Mouse (Mus musculus): ENCODE data around the gene Adgrb3.
"Not testable (repeated sequence)": the region's sequence is repeated elsewhere in the genome, so short reads cannot be mapped to it uniquely, and the experiment has no call there.

The Adgrb3 gene

DNA sequence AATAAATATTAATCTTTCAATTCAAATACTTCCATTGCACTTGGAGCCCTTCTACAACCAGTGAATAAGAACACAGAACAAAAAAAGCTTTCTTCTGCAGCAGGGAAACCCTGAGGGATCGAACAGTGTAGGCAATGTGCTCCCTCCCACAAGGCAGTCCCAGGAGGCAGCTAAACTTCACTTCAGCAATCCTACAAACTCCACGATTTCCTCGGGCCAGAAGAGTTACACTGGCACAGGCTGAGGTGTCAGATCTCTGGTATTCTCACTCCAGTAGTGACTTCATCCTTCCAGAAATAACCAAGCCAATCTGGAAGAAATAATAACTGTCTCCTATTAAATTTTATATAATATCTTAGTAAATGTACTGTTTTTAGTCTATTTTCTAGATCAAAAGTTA, 286.6 kb downstream of the Adgrb3 start:
- intact Hi-C loops (cut with DNase I), result no loop called here

DNA sequence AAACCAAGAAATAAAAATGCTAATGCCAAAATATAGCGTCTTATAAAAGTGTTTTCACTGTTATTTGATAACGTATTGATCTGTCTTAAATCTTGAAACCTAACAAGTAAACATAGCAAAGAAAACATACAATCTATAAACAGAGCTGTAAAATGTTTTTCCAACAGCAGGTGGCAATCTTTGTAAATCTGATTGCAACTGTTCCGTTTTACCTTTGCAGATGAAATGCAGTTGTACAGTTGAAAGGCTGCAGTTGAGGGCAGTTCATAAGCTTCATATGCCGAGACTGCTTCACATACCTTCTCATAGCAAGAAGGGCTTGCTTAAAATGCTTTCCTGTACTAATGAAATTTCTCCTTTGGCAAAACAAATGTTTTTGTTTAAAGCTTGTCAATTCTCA, 302.5 kb downstream of the Adgrb3 start:
- intact Hi-C loops (cut with DNase I), result no loop called here

GRCm38 (mm10) chr1:25510321-25511055, 319.0 kb downstream of the Adgrb3 start:
- intact Hi-C loops (cut with DNase I), result loop anchor here (5.0 to 10.0 kb wide), 2 partner anchors 107 to 314 kb away; partner anchors contain the start of gene Adgrb3

DNA sequence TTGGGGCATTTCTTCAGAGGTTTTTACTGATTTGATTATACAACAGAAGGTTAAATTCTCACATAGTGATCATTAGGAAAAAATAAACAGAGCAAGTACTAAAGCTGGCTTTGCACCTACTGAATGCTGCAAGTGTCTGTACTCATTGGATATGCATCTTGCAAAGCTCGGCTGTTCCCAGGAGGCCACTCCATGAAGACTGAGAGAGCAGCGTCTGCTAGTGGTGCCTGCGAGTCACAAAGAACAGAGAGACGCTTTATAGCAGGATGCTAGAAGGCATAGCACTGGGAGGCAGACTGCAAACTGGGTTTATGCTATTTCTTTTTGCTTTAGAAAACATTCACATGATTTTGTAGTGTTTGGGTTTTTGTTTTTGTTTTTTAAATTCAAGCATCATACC, 325.2 kb downstream of the Adgrb3 start:
- intact Hi-C loops (cut with DNase I), result no loop called here

GRCm38 (mm10) chr1:25503524-25503923, 326.0 kb downstream of the Adgrb3 start:
- intact Hi-C loops (cut with DNase I), result no loop called here

DNA sequence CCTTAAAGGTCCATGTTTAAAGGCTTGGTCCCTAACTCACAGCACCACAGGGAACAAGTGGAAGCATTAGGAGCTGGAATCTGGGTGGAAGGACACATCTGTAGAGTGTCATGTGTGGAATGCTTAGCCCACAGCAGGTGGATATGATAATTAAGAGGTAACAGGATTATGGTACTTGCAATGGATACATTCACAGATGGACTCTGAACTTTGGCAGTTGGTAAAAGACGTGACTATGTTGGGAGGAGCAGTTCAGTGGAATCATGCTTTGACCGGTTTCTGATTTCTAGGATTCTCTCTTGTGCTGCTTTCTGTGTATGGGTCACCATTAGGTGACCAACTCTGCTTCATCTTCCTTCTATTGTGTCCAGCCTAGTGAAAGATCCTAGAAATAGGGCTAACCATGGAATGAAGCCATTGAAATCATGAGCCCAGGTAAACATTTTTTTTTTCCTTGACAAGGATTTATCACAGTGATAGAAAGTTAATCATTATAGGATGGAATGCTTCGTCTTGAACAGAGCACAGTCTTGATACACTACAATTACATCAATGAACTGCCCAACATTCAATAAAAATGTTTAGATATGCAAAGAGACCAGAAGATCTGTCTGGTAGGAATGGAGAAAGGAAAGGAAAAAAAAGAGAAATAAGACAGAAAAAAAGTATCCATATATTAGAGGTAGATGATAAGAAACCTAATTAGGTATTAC, 334.1 kb downstream of the Adgrb3 start:
- intact Hi-C loops (cut with DNase I), result no loop called here

DNA sequence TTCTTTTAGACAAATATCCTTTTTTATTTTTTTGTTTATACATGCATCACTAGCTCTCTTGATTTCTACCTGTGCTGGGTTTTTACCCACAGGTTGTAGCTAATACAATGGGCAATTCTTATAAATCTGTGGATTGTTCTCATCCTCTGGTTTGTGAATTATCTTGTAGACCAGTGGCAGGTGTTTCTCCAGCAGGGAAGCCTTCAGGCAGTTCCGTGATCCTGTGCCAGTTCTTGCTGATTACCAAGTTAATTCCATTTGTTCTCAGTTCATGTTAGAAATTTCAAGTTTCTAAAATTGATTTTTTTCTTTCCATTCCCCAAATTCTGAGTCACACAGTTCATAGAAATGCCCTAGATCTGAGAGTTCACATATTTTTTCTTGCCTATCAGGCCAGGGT, 338.0 kb downstream of the Adgrb3 start:
- intact Hi-C loops (cut with DNase I), result no loop called here

DNA sequence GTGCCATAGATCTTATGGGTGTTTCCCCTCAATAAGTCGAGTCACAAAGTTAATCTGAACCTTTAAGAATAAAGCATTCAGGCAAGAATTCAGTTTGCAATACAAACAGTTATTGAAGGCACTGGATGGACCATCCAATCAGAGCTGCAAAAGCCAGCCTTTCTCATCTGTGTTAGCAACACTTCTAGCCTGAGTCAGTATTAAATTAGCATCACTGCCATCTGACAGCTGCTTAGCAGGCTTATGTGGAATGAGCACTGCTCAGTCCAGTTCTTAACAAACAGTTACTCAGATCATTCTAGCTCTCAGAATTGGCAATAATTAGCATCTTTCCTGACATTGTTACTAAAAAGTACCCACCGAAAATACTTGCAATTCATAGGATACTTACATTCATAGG, 339.3 kb downstream of the Adgrb3 start:
- intact Hi-C loops (cut with DNase I), result no loop called here

DNA sequence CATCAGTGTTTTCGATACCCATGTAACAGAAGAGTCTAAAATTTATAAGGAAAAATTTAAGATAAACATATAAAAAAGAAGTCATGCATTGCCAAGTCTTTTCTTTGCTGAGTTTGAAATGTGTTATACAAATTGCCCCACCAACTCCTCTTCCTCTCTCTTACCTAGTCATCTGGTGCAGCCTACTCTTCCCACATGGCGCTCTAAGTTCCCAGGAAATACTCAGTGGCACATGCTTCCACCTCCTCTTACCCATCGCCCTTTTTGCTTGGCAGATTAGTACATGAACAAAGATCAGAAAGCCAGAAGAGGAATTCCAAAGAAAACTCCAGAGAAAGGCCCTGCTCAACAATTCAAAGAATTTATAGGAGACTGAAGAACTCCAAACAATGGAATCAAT, 353.8 kb downstream of the Adgrb3 start:
- intact Hi-C loops (cut with DNase I), result no loop called here

- intact Hi-C loops (cut with DNase I), result no loop called here
Measured at GRCm38 (mm10) chr1:25474469-25474868, 355.0 kb downstream of the Adgrb3 start.

DNA sequence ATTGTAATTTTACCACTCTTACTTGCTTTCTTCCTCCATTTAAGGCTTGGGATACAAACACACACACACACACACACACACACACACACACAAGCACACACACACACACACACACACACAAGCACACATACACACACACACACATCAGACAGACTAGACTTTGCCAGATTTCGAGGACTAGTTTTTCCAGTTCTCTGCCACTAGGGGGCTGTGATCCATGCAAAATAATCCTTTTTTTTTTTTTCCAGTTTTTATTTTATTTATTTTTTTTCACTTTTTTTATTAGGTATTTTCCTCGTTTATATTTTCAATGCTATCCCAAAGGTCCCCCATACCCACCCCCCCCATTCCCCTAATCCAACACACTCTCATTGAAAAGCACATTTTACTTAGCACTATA, 357.9 kb downstream of the Adgrb3 start:
- intact Hi-C loops (cut with DNase I), result not testable (repeated sequence)

- intact Hi-C loops (cut with DNase I), result no loop called here
Measured at GRCm38 (mm10) chr1:25462612-25463011, 366.9 kb downstream of the Adgrb3 start.

DNA sequence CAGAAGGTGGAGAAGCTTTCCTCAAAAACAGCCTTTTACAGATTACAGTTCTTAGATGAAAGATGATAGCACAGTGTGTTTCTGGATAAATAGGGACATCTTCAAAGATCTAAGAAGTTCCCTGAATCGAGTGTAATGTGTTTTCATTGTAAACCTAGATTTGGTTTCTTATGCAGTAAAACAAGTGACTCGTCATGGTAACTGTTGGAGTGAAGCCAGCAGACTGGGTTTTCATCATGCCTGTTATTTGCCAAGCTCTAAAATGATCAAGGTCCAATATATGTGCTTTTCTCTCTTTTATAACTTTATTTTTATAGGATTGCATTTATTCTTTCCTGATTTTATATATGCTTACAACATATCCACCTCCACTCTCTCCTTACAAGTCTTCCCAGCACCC, 394.0 kb downstream of the Adgrb3 start:
- intact Hi-C loops (cut with DNase I), result no loop called here

DNA sequence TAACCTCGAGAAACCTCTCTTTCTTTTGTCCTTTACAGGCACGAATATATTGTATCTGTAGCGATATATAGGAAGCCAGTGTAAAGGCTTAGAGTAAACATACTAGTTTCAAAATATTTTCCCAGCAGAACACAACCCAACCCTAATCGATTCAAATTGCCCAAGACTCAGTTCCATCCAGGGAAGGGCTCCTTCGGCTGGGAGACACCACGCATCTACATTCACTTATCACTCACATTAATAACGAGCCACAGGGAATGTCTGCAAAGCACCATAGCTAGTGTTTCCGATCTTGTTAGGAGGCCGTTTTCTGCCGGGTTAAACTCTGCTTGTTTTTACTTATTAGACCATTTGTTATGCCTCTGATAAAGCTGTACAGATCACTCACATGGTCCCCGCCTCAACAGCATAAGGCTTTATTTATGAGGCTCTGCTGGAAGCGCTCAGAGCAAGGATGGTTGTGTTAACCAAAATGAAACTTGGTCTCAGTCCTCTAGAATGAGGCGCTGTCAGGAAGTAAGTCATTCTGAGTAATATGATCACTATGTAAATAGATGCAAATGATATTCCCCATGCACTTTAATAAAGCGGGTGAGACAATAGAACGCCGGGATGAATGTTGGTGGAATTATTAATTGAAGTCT, 399.2 kb downstream of the Adgrb3 start:
- intact Hi-C loops (cut with DNase I), result no loop called here

DNA sequence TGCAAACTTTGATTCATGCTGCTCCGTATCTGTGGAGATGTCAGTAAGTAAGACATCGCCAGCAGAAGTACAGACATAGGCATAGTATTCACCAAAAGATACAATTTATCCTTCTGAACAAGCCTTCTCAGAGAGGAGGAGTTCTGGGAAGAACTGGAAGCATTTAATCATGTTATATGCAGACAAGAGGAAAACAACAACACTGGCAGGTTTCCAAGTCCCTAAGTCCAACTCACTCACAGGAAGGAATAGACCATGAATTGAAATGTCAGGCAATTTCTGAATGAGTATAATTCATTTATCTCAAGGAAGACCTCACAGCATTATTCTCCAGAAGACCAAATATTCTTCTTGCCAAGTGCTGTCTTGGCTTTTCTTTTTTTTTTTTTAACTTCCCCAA, 408.8 kb downstream of the Adgrb3 start:
- intact Hi-C loops (cut with DNase I), result no loop called here

DNA sequence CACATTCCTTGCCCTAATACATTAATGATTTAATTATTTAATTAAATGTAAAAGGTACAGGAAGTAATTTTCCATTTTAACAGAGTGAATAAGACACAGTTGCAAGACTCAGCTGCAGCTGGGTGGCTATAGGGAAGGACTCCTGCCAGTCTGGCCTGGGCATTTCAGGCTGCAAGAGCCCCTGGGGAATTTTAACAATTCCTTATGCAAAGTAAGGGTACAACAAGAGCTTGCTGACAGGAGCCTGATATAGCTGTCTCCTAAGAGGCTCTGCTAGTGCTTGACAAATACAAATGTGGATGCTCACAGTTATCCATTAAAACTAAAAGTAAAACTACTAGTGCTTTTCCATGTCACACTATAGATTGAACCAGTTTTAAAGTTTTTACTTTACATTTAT, 410.1 kb downstream of the Adgrb3 start:
- intact Hi-C loops (cut with DNase I), result no loop called here

- intact Hi-C loops (cut with DNase I), result no loop called here
Measured at GRCm38 (mm10) chr1:25415084-25415483, 414.4 kb downstream of the Adgrb3 start.

DNA sequence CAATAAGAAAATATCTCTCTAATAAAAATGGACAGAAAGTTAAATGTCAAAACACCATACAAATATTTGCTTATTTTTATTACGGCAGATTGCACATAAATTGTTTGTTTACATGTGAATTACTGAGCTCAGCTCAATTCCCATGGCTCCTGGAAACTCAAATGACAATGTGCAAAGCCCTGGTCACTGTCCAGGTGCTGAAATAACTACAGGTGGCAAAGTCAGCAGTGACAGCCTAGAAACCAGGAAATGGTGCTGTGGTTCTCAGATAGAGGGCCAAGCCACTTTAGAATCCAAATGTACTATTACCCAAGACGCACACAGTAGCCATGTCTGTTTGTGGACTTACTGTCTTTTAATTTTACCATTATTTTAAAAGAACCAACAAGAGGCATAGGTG, 465.3 kb downstream of the Adgrb3 start:
- intact Hi-C loops (cut with DNase I), result no loop called here

DNA sequence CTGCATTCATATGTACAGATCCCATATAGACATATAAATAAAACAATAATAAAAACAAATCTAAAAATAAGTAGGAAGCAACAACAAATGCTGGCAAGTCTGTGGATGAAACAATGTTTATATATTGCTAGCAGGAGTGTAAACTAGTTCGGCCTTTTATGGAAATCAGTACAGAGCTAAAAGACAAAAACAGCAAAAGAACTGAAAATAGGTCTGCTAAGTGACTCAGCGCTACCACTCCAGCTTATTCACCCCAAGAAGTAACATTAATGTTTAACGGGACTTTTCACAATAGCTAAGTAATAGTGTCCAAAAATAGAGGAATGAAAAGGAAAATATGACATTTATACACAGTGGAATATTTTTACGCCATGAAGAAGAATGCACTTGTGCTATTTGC, 471.0 kb downstream of the Adgrb3 start:
- intact Hi-C loops (cut with DNase I), result no loop called here

- intact Hi-C loops (cut with DNase I), result no loop called here
Measured at GRCm38 (mm10) chr1:25355486-25355885, 474.0 kb downstream of the Adgrb3 start.

DNA sequence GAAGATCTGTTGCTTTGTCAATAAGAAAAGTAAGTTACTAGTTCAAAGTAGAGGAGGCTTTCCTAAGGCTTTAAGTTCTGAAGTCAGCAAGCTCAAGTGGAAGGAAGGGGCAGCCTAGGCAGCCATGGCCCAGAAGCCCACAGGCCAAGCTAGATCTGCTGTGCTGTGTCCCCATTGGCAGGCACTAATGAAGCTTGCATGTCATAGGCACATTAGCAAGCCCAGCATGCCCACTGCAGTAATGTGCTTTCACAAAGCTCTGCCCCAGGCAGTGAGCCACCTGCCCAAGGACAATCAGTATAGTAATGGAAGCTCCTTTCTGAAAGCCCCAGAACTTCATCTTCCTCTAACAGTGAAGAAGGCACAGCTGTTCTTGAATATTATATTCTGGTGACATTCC, 484.6 kb downstream of the Adgrb3 start:
- intact Hi-C loops (cut with DNase I), result no loop called here

DNA sequence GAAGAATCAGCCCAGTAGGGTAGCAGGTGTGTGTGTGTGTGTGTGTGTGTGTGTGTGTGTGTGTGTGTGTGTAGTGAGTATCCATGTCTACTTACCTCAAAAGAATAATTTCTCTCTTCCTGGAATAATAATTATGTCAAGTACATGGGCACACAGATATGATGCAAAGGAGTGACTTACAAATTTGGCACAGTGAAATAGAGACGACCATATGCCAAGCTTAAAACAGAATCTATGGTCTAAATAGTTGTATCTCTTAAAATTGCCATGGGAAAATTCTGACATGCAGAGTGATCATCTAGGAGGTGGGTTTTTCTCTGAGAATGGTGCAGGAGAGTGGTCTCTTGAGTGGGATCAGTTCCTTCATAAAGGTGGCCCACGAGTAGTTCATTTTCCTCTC, 504.1 kb downstream of the Adgrb3 start:
- intact Hi-C loops (cut with DNase I), result no loop called here

- intact Hi-C loops (cut with DNase I), result no loop called here
Measured at GRCm38 (mm10) chr1:25317142-25317541, 512.4 kb downstream of the Adgrb3 start.
